Mouse (Mus musculus) 3T3-L1 (cell line): ENCODE results near the gene Lpp.
A peak's percentile ranks its signal among the peaks of the same experiment; 100 is the strongest.

Experiments
- DNase-seq: peaks from one replicate; pipeline ENCODE4 v3.0.0-alpha.2; 2015; ENCODE audit warnings: low read depth, low spot score

Gene Lpp

DNA sequence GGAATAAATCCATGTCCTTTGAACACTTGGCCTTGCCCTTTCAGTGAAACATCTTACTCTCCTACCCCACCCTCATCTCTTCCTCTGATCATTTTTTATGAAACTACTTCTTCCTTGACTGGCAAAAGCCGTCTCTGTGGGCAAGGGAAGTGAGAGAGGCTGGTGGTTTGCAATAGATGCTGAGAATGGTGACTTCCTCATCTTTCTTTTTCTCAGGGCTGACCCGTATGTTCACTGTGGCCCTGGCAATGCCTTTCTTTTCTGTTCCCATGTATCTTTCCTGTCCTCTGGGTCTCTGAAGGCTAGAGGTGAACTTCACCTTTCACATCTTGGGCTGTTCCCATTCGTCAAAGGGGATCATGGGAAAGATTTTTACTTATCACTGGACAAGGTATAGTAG, 226.7 kb downstream of the Lpp start:
- DNase-seq = no peak

DNA sequence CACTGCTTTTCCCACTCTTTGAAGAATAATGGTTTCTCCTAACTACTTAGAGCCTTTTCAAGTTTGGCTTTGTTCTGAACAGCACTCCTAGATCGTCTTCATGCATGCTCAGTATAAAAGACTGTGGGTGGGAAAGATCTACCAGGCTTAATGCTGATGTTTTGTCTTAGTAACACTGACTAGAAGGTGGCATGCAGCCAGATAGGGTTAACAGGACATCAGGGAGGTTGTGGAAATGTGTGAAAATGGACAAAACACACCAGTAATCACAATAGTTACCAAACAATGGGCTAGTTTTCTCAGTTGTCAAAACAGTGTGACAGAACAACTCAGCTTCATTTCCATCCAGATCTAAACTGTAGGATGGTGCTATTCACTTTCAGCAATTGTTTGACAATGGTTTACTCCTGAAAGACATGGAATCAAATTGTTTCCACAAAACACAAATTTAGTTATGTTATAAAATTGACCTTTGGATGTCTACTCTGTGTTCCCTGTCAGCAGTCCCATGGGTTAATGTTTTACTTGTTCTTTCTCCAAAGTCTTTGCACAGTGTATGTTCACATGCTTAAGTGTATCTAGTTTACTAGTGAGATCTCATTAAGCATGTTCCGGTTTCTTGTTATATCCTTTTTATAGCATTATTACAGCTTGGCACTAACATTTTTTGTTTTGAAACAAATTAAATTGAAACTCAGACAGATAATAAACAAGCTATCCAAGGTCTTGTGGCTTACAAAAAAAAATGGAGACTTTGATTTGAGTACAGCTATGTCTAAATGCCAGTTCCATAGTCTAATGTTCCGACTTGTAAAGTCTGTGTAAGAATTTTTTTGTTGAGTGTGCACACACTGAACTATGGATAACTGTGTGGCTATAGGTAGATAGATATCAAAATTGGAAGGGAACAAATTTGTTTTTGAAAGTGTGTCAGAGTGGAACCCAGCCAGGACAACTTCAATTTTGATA, 229.2 kb downstream of the Lpp start:
- no peak for DNase-seq

GRCm38 (mm10) chr16:24624335-24624734, 231.0 kb downstream of the Lpp start:
- no peak for DNase-seq

GRCm38 (mm10) chr16:24625576-24625975, 232.3 kb downstream of the Lpp start:
- DNase-seq = no peak

- DNase-seq = peak; percentile 12
These were observed 235.5 kb downstream of the Lpp start for GRCm38 (mm10) chr16:24628779-24629178.

DNA sequence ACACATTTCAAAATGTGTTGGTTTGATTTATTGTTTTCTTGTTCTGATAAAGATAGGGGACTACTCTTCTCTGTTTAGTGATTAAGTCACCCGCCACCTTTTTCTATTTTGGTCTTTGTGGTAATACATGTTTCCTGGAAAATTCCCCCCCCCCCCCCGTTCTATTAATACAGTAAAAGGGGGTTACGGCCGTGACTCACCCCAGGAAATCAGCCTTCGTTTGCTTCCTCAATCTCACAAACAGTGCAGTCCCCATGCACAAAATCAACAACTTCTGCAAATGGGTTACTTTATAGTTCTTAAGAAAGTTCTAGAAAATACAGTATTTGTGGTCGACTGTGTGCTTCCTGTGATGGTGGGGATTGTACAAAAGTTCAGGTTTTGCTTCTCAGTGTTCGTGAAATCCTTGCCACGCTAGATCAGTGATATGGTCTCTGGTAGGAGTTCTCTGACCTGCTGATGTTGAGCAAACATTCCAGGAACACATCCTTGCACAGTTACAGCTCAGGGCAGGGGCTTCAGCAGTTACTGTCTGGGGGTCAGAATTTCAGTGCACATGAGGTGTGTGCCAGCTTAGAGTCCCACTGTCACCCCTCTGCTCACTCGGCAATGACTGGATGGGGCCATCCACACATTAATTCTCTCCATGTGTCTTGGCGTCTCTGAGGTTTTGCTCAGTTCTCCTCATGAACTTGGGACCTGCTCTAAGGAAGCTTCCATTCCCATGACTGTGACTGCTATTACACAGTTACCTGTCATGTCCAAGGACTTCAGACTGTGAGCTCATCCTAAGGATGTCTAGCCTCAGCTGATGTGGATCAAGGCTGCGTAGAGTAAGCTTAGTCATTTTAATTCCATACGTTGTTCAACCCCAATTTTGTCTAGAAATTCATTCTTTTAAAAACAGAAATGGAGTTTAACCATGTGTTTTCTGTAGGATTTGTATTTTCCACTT, 236.2 kb downstream of the Lpp start:
- no peak for DNase-seq

GRCm38 (mm10) chr16:24635381-24635919, 242.1 kb downstream of the Lpp start:
- DNase-seq = no peak

DNA sequence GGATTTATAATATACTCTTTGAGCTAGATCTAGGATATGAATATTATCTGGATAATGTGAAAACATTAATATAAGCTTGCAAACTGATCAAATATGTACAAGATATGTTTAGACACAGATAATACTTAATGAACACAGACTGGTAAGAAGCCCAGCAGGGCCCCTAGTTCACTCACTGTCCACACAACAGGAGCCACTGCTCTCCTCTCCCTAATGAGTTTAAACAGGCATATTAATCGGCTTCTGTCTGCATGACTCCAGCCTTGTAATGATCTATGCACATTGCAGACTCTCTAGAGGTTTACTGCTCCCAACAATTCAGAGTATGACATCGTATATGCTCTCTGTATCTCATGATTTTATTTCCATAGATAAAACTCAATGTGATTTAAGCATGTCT, 243.6 kb downstream of the Lpp start:
- DNase-seq = no peak

DNA sequence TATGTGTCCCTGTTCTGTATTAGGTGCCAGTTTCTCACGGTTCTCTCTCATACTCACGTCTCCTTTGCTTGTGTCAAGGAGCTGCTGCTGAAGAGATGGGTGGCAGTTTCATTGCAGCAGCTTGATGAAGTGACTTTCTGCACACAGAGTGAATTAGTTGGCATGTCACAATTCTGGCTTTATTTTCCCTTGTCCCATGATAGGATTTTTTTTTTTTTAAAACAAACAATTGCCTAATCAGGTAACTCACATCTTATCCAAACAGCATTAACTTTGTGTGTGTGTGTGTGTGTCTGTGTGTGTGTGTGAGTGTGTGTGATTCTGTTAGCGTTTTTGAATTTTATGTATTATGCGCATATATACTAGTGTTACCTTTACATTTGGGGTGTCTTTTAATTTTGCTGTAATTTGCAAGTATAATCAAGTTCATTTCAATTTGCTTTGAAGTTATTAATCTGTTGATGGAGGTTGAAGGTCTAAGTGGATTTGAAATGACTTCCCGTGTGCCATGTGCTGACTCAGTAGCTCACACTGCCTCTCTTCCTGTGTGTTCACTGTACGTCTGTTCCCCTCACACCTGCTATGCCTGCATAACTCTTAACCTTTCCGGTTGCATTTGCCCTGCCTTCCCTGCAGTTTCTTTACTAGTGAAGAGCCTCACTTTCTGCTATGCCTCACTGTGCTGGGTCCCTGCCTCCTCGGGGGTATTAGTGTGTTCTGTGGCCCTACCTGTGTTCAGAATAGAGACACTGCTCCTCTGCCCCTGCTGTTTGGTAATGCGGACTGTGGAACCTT, 247.9 kb downstream of the Lpp start:
- DNase-seq = no peak

DNA sequence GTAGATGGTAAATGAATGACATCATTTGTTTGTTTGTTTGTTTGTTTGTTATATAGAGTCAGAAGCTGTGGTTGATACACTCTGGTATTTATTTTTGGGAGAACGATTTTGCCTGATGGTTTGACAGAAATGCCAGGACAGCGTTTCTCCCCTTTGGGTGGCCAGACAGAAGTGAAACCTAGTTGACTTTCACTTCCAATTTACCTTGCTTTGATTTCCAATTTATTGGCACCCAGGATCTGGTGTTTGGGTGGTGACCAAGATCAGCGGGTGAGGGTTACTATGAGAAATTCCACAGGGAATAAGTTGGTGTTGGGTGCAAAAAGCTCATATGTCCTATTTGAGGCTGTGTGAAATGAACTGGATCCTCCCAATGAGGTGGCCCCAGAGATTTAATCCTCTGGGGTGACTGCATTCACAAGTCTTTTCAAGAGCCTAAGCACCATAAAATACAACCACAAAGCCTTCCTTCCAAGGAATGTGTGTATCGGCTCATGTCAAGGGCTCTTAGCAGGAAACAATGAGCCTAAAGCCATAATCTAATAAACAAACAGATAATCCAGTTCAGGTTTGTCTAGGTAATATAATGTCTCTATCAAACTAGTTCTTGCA, 249.8 kb downstream of the Lpp start:
- no peak for DNase-seq

GRCm38 (mm10) chr16:24644154-24644553, 250.8 kb downstream of the Lpp start:
- no peak for DNase-seq

GRCm38 (mm10) chr16:24644760-24645406, 251.6 kb downstream of the Lpp start:
- no peak for DNase-seq

DNA sequence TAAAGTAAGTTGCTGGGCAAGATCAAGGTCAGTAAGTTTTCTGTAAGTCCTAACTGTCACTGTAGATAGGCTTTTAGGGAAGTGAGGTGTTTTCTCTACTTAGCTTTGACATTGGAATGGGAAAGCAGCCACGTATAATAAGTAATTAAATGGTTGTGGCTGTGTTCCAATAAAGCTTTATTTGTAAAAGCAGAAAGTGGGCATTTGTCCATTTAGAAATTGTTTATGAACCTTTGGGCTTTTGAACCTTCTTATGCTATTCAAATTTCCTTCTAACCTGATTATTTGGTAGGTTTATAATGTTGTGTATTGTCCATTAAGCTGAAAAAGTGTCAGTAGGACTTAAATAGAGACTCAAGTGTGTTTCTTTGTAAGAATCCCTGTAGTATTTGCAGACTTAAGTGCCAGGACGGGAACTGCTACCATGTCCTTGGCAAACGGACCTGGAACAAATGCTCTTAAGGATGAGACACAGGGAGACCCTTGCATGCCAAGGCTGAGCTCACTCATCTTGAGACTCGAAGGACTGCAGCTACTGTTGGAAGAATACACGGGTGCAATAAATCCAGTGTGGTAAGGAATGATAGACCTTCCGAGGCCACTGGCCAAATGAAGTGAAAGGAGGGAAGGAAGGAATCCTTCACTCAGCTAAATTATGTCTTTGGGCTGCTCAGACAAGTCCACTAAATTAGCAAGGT, 252.7 kb downstream of the Lpp start:
- no peak for DNase-seq

DNA sequence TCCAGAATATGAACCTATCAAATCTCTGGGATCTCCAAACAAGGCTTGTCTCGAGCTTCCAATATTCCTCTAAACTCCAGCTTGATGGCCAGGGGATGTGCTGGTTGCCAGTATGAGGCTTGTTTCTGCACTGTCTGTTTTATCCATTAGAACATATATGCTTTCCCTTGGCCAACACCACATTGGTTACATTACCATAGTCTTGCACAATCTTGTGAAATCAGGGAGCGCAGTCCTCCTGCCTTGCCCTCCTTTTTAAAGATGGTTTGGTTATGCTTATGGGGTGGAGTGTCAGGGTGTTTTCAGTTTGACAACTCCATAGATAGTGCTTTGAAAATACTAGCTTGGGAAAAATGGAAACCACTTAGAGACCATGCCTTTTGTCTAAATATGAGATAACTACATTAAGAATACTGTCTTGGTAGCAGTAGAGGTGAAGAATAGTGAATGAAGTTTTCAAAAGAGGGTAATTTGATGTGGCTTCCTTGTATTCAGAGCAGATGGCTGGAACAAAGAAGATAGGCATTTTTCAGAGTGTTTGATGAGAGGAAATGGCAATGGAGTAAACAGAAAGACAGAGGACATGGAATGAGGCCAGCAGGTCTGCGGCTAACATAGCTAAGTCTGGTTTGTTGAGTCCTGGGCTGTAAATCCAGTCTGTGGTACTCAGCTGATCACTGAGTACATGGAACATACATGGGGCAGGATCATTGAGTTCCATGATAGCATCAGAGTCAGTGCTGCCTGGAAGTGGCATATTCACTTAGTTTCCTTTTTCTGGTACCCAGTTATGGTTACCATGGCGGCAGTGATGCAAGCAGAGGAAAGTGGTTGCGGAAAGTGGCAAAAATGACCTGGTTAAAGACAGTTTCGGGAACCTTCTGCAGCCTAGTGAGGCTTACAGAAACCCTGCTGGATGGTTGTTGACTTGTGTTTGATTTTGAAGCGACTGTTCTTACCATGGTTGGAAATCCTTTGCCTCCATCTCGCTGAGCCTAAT, 258.6 kb downstream of the Lpp start:
- no peak for DNase-seq

DNA sequence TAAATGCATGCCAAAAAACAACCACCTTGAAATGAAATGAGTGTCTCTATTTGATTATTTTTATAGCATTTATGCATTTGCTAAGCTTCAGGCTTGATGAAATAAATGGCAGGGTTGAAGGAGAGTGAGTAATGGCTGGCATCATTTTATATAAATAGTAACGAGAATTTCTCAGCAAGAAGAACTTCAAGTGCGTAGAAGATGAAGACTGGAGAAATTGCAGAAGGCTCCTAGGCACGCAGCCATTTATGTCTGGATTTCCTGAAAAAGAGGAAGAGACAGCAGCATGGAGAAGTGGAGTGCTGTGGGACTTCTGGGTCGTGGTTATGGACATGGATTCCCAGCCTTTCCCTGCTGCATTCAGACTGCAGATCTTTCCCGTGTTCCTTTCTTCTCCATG, 259.7 kb downstream of the Lpp start:
- no peak for DNase-seq

DNA sequence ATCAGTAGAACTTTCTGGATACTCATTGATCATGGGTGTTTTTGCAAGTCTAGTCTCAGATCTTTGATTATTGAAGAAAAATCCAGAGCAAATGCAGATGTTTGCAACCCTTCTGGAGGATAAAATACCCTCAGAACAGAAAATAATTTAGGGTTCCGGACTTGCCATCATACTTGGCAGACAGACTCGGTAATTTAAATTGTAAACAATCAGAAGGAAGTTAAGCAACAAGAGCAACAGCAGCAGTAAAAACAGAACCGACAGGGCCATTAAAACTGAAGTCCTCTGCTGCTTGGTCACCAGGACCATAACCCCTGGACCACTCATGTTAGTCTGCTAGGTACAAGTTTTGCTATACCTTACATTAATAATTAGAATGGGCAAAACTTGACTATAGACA, 261.8 kb downstream of the Lpp start:
- no peak for DNase-seq

DNA sequence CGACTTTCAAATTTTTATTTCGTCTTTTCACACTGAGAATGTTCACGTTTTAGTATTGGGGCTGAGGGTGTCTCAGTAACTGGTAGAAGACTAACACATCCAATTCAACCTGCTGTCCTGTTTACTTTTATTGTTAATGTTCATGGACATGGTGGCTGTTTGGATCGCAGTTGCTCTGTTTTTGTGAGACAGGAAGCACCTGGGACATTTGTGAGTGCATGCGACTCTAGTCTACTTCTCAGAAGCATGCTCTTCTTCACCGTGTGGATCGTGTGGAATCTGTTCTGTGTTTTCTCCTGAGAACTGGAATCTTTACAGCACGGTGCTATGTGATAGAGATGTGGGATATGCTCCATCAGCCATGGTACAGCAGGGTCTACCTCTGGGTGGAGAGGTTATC, 262.7 kb downstream of the Lpp start:
- no peak for DNase-seq

- peak; percentile 25 for DNase-seq
These were observed 263.4 kb downstream of the Lpp start for GRCm38 (mm10) chr16:24656752-24657151.
